Mouse (Mus musculus): ENCODE measurements at regions not wholly inside any gene's neighbourhood (a gene's known extent, or its start where the extent isn't known, plus 50 kb on each side); places are given as distances from the start of the nearest gene placed in this dataset.

- TF ChIP-seq CHD2 (IDR thresholded peaks at IDR 0.05; ENCODE audit: low read depth, low read length) (no peak), ZNF384 (IDR thresholded peaks at IDR 0.05; ENCODE audit: low read depth, low read length) (no peak), ZC3H11A (IDR thresholded peaks at IDR 0.05; ENCODE audit: borderline replicate concordance, low read depth, low read length) (no peak), MAFK (IDR thresholded peaks at IDR 0.05; ENCODE audit: insufficient read depth, low read depth, low read length) (no peak)
These were observed 109.8 kb downstream of the Gas1 start for GRCm38 (mm10) chr13:60067325-60067724.
